Comparison of ENCODE assay signal across 10 mouse cellular contexts in genomic region chr8:99415076-99415965, GRCm38 (mm10). TPM values are rescaled to one million over a fixed set of nuclear protein-coding genes. Genes with fewer than 3 reads are reported as not detected.
A peak's percentile ranks its signal among the peaks of the same experiment; 100 is the strongest.
DNase-seq lines count a peak whose midpoint lies in the region; ATAC-seq and TF ChIP-seq lines count a peak whose summit lies in the region.
"Had no signal": no experiment of that assay in that cellular context is flagged by ENCODE, and none has a peak within 500 bp of the region (broad histone marks: within the 10 kb centered on the region; RNA-seq: fewer than 3 reads in every experiment).

No protein-coding gene starts in this region.

- DNase-seq in kidney, postnatal 14 days, result no peak
- DNase-seq in cerebellum, adult 9-11 months, result peak; percentile 76
- DNase-seq in frontal cortex, postnatal 10 days (ENCODE audit: low spot score in 2 of 2), result peak; percentile 16 to 45
- DNase-seq in layer of hippocampus, postnatal 14 days (ENCODE audit: low spot score in 2 of 2), result peak; percentile 42 to 58
- peak; percentile 44 for DNase-seq in midbrain, postnatal 0 days (ENCODE audit: low spot score)
- no peak for DNase-seq in ovary, postnatal 10 days (ENCODE audit: low spot score)
- no peak for DNase-seq in spleen, postnatal 14 days (ENCODE audit: low spot score in 2 of 2)

- H3K4me3 ChIP-seq in kidney, embryonic 16.5 days (ENCODE audit: low read length), result peak overlapping the region; percentile 47
- peak overlapping the region; percentile 73 for H3K4me3 ChIP-seq in midbrain, postnatal 0 days (ENCODE audit: low read depth, low read length)

- TF ChIP-seq CTCF in midbrain, postnatal 0 days (IDR thresholded peaks at IDR 0.05), result peak; percentile 28; the same call in 1 of the 2 replicates

- H3K4me2 ChIP-seq in kidney, embryonic 16.5 days (replicated peaks; ENCODE audit: low read depth, low read length), result peak overlapping the region; percentile 72
- H3K4me2 ChIP-seq in midbrain, postnatal 0 days (ENCODE audit: low read depth, low read length, poor library complexity, severe bottlenecking), result peak overlapping the region; percentile 78

- H3K27ac ChIP-seq in kidney, embryonic 16.5 days (ENCODE audit: low read length), result no peak overlapping the region
- H3K27ac ChIP-seq in midbrain, postnatal 0 days (ENCODE audit: low read depth, low read length), result peak overlapping the region; percentile 68

- peaks cover 64% of the 10 kb centered on the region for H3K27me3 ChIP-seq in kidney, embryonic 16.5 days (ENCODE audit: insufficient read depth, low read length)
- no peaks in the 10 kb centered on the region; the same call in 1 of the 2 replicates for H3K27me3 ChIP-seq in midbrain, postnatal 0 days (ENCODE audit: insufficient read depth, low read length)

- H3K9me3 ChIP-seq in kidney, embryonic 16.5 days (ENCODE audit: low read length), result no peaks in the 10 kb centered on the region
- no peaks in the 10 kb centered on the region for H3K9me3 ChIP-seq in midbrain, postnatal 0 days (ENCODE audit: low read length)

- 0 out of 2 replicates have a peak, but pooled peaks have one; percentile 17 for ATAC-seq in kidney, embryonic 16.5 days (ENCODE audit: low FRiP score, low TSS enrichment)
- ATAC-seq in midbrain, postnatal 0 days (ENCODE audit: low FRiP score), result peak; percentile 28; the same call in 1 of the 2 replicates

- no peaks in the 10 kb centered on the region for H3K36me3 ChIP-seq in kidney, embryonic 16.5 days (ENCODE audit: insufficient read depth, low read length)
- H3K36me3 ChIP-seq in midbrain, postnatal 0 days (ENCODE audit: insufficient read depth, low read length), result no peaks in the 10 kb centered on the region
- H3K36me3 ChIP-seq: G1E had no signal

- peaks cover 10% of the 10 kb centered on the region; the same call in 1 of the 2 replicates for H3K4me1 ChIP-seq in kidney, embryonic 16.5 days (ENCODE audit: insufficient read depth, low read length)
- no peaks in the 10 kb centered on the region; the same call in 1 of the 2 replicates for H3K4me1 ChIP-seq in midbrain, postnatal 0 days (ENCODE audit: insufficient read depth, low read length)

- WGBS in kidney, embryonic 16.5 days, result under 1% methylated on average over 48 of the region's 48 CpGs
- under 1% methylated on average over 48 of the region's 48 CpGs for WGBS in midbrain, postnatal 0 days

- no peak overlapping the region for H3K9ac ChIP-seq in kidney, embryonic 16.5 days (replicated peaks; ENCODE audit: low read length)
- H3K9ac ChIP-seq in midbrain, postnatal 0 days (replicated peaks; ENCODE audit: low read length, poor library complexity, severe bottlenecking), result peak overlapping the region; percentile 79

RNA-seq across cellular contexts. Expression of gene Cdh8, which starts 0.9 kb away (rescaled TPM):
- 0.57 and 0.84 TPM in 2 replicates for polyA plus RNA-seq in kidney, embryonic 16.5 days (2015; fragmentation: Nextera tagmentation; extraction: Ambion mirVana)
- 10 to 100 TPM; 93.4 TPM for total RNA-seq in layer of hippocampus, postnatal 14 days (2021)
- total RNA-seq in midbrain, postnatal 0 days (2014; rRNA removed), result 106 and 132 TPM in 2 replicates
- 60.5 and 67.5 TPM in 2 replicates for polyA plus RNA-seq in midbrain, postnatal 0 days (2015; fragmentation: Nextera tagmentation; extraction: Ambion mirVana)
- total RNA-seq: G1E had no signal
- polyA plus RNA-seq: G1E; gonadal fat pad, adult 2 months had no signal

Comparison
In these comparisons a context has a peak if more than half of its experiments do, and no peak if none do; other contexts are left out.
1. DNase-seq: peak in cerebellum, adult 9-11 months (single experiment), frontal cortex, postnatal 10 days (2 of 2), layer of hippocampus, postnatal 14 days (2 of 2) and midbrain, postnatal 0 days (single experiment); none in kidney, postnatal 14 days (single experiment), ovary, postnatal 10 days (single experiment) and spleen, postnatal 14 days (0 of 2).